Mouse (Mus musculus): ENCODE measurements around the gene Limch1. TPM values are rescaled to one million over a fixed set of nuclear protein-coding genes. Genes with fewer than 3 reads are reported as not detected.

The Limch1 gene
- polyA plus RNA-seq, 1 experiment from 2014 or later, result 41.5 TPM

DNA sequence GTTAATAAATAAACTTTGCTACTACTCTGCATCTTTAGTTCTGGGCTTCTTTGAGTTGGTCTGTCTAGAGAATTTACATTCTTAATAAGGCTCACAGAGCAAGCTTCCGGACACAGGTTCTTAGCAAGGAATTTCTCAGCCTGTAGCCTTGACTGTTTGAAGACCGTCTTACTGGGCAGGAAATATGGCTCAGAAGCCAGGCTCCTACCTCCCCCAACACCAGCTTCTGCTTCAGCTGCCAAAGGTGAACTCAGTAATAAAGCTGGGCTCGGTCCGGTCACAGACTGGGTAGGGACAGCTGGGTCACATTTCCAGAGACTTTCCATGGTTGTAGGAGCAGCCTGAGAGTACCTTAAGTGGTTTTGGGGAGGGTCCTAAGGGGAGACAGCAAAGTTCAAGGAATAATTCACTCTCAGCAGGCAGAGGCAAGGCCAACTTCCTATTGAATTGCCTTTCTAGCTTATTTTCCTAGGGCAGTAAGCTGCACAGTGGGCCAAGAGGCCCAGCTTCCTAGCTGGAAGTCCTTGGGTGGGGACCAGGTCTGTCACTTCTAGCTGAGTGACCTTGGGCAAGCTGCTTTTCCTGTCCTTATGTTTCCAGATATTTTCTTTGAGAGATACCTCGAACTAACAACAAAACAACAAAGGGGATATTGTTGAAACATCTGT lies 3.0 kb downstream of the Limch1 start:
- no peak for ATAC-seq (ENCODE audit: low FRiP score, low read depth)
- no peak overlapping the region for H3K4me3 ChIP-seq
- peaks cover 17% of the 10 kb centered on the region for H3K27me3 ChIP-seq
- H3K36me3 ChIP-seq, result no peaks in the 10 kb centered on the region
- peak overlapping the region; percentile 58 for H3K27ac ChIP-seq (replicated peaks)
- no peaks in the 10 kb centered on the region for H3K9me3 ChIP-seq
- 27% methylated on average over 5 of the region's 5 CpGs for WGBS
- H3K4me1 ChIP-seq, result peaks cover 39% of the 10 kb centered on the region
- H3K4me2 ChIP-seq (replicated peaks), result peak overlapping the region; percentile 74
- H3K9ac ChIP-seq (replicated peaks), result no peak overlapping the region; the same call in 1 of the 2 replicates

DNA sequence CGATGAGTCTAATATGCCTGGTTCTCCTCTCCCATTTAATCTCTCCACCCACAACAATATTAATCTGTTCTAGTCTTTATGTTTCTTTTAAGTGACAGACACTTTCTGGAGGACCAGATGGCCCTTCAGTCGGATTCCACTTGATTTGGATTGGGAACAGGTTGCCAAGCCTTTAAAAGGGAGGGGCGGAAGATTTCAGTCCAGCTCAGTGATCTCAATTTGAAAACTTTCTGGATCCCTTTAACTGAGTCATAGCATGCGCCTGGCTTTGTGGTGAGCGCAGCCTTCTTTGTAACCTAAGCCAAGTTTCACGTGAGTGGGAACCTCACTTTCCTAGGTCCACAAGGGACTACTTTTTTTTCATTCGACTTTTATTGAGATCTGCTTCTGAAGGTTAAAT lies 5.0 kb downstream of the Limch1 start:
- H3K36me3 ChIP-seq, result no peaks in the 10 kb centered on the region
- WGBS, result 66% methylated on average over 7 of the region's 7 CpGs
- H3K27ac ChIP-seq (replicated peaks), result no peak overlapping the region
- H3K4me2 ChIP-seq (replicated peaks), result no peak overlapping the region
- peaks cover 11% of the 10 kb centered on the region; the same call in 1 of the 2 replicates for H3K27me3 ChIP-seq
- no peaks in the 10 kb centered on the region for H3K9me3 ChIP-seq
- ATAC-seq (ENCODE audit: low FRiP score, low read depth), result no peak
- H3K4me1 ChIP-seq, result peaks cover 34% of the 10 kb centered on the region
- no peak overlapping the region for H3K9ac ChIP-seq (replicated peaks)
- no peak overlapping the region for H3K4me3 ChIP-seq

DNA sequence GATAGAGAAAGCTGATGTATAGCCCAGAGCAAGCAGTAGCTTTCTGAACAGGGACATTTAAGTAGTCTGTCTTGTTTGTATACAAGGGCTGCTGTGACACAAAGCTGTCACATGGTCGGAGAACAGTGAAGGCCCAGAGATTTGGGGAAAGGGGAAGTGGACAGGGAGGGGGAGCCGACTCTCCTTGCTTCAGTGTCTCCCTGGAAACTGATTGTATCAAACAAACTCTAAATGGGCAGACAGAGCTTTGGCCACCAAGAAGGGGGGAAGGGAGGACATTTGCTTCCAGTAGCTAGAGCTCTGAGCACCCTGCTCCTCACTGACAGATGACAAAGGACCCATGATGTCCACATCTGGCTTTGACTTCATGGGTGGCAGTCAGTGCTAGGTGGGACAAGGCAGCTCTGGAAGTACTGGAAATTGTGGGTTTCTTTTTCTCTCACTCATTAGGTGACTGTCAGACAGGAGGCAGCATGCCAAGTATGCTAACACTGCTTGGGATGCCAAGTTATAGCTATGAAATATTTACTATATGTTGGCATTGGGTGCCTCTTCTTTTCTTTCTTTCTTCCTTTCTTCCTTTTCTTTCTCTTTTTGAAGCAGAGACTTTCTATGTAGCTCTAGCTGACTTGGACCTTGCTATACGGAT lies 5.8 kb downstream of the Limch1 start:
- WGBS, result 41% methylated on average over 3 of the region's 3 CpGs
- ATAC-seq (ENCODE audit: low FRiP score, low read depth), result no peak
- peaks cover 31% of the 10 kb centered on the region for H3K4me1 ChIP-seq
- H3K9me3 ChIP-seq, result no peaks in the 10 kb centered on the region
- no peak overlapping the region for H3K4me2 ChIP-seq (replicated peaks)
- no peak overlapping the region for H3K9ac ChIP-seq (replicated peaks)
- H3K4me3 ChIP-seq, result no peak overlapping the region
- H3K27me3 ChIP-seq, result peaks cover 8% of the 10 kb centered on the region; the same call in 1 of the 2 replicates
- H3K27ac ChIP-seq (replicated peaks), result no peak overlapping the region
- H3K36me3 ChIP-seq, result no peaks in the 10 kb centered on the region

DNA sequence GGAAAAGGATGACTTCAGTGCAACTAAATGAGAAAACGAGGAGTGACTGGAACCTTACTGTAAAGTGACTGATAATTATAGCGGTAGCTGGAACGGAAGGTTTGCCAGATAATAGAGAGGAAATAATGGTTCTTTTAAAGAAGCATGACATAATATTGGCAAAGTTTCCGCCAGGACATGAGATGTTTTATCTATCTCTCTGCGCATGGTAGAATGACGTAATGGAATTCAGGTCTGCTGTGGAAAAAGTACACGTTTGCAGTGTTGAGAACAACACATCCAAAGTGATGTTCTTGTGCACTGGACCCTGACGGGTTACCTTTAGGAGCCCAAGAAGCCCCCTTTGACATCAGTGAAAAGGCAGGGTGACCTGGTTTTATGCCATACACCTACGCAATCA lies 8.0 kb downstream of the Limch1 start:
- 93% methylated on average over 9 of the region's 9 CpGs for WGBS

DNA sequence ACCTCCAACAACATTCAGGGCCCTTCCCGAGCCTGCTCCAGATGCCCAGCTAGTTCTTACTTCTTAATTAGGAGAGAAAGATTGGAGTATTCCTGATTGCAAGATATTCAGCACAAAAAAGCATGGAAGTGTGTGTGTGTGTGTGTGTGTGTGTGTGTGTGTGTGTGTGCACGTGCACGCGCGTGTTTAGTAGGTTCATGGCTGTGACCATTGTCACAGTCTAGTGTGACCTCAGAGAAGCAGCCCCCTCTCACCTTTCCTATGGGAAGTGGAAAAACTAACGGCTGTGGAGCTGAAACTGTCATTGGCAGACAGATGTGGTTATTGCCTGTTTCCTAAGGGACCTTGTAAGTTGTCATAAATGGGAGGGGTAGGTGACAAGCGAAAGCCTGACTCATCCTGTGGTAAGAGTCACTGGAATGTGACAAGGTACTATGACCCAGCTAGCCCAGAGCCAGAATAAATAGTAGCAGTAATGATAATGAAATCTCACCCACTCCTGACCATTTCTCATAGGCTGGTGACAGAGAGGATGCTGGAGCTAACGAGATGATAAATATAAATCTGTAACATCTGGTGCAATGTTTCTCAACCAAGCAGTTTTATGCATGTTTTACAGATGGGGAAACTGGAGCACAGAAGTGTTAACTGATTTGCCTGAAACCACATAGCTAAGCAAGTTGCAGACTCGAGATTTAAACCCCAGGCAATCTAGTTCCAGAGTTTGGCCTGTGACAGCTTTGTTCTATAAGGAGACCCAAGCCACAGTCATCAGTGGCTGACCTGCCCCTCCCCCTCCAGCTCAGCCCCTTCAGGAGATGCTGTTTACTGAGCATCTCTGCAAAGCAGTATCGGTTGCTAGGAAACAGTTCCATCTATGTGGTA lies 11.4 kb downstream of the Limch1 start:
- H3K9ac ChIP-seq (replicated peaks), result no peak overlapping the region
- 71% methylated on average over 10 of the region's 10 CpGs for WGBS
- H3K27ac ChIP-seq (replicated peaks), result no peak overlapping the region
- no peak overlapping the region for H3K4me3 ChIP-seq
- ATAC-seq (ENCODE audit: low FRiP score, low read depth), result peak; percentile 71
- H3K4me1 ChIP-seq, result peaks cover 15% of the 10 kb centered on the region
- no peaks in the 10 kb centered on the region for H3K9me3 ChIP-seq
- H3K27me3 ChIP-seq, result no peaks in the 10 kb centered on the region
- H3K4me2 ChIP-seq (replicated peaks), result no peak overlapping the region
- H3K36me3 ChIP-seq, result no peaks in the 10 kb centered on the region

More for the DNA sequence above, 8.0 kb downstream of the Limch1 start:
- peaks cover 27% of the 10 kb centered on the region for H3K4me1 ChIP-seq
- ATAC-seq (ENCODE audit: low FRiP score, low read depth), result no peak
- no peaks in the 10 kb centered on the region for H3K36me3 ChIP-seq
- H3K27ac ChIP-seq (replicated peaks), result no peak overlapping the region
- no peaks in the 10 kb centered on the region for H3K9me3 ChIP-seq
- H3K27me3 ChIP-seq, result no peaks in the 10 kb centered on the region
- H3K4me3 ChIP-seq, result no peak overlapping the region
- no peak overlapping the region for H3K9ac ChIP-seq (replicated peaks)
- no peak overlapping the region for H3K4me2 ChIP-seq (replicated peaks)

DNA sequence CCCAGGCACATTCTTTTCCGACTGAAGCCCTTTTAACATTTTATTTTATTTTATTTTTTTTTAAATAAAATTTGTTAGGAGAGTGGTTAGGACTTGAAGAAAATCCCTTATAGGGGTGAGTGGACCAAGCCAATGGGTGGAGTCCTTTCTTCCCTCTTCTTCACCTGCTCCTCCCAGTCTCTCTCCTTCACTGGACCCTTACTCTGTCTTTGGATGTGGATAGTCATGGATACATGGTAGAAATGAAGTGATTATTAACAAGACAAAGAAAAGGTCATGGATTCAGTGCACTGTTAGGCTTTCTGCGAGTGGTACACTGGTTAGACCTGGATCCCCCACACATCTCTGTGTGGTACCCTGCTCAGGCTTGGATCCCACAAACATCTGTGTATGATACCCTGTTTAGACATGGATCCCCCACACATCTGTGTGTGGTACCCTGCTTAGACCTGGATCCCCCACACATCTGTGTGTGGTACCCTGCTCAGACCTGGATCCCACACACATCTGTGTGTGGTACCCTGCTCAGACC lies 12.1 kb downstream of the Limch1 start:
- 54% methylated on average over 2 of the region's 2 CpGs for WGBS
- ATAC-seq (ENCODE audit: low FRiP score, low read depth), result peak; percentile 60
- Histone ChIP-seq H3K36me3 (no peaks in the 10 kb centered on the region), H3K9me3 (no peaks in the 10 kb centered on the region), H3K27me3 (no peaks in the 10 kb centered on the region), H3K4me2 (replicated peaks) (no peak overlapping the region), H3K9ac (replicated peaks) (no peak overlapping the region), H3K4me1 (peaks cover 15% of the 10 kb centered on the region), H3K27ac (replicated peaks) (no peak overlapping the region), H3K4me3 (no peak overlapping the region)

DNA sequence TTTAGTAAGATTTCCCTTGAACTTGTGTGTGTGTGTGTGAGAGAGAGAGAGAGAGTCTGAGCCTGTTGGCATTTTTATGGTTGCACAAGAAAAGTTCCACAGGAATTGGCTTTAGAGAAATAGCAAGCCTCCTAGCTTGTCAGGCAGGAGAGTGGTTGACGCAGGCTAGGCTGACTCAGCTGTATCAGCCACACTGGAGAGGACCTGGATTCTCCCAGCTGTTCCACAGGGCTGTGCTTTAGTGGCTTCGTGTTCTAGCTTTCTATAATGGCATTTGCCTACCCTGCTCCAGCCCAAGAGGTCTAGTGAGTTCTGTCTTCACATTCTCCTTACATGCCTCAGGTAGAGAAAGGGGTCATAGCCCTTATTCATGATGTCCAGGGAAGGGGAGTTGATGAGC lies 13.7 kb downstream of the Limch1 start:
- ATAC-seq (ENCODE audit: low FRiP score, low read depth), result no peak
- Histone ChIP-seq H3K4me3 (no peak overlapping the region), H3K27ac (replicated peaks) (no peak overlapping the region), H3K4me2 (replicated peaks) (no peak overlapping the region), H3K9ac (replicated peaks) (no peak overlapping the region), H3K4me1 (peaks cover 15% of the 10 kb centered on the region), H3K36me3 (no peaks in the 10 kb centered on the region), H3K27me3 (no peaks in the 10 kb centered on the region), H3K9me3 (no peaks in the 10 kb centered on the region)
- WGBS, result 84% methylated on average over 2 of the region's 2 CpGs

DNA sequence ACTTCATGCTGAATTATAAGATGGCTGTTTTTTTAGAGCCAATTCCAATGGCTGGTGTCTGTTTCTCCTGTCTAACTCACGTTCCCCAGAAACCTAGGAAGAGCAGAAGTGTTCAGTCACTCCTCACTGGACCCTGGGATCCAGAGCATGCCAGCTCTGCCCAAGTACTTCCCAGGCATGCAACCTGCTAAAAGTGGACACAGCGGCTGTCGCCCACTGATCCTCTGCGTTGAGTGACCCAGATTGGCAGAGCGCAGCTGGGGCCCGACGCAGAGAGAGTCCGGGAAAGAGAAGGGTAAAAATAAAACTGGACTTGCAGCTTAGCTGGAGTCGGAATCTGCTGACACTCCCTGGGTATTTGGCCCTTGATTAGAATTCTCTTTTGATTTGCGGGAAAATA lies 15.1 kb downstream of the Limch1 start:
- H3K27ac ChIP-seq (replicated peaks), result no peak overlapping the region
- WGBS, result 89% methylated on average over 10 of the region's 10 CpGs
- H3K9me3 ChIP-seq, result no peaks in the 10 kb centered on the region
- H3K36me3 ChIP-seq, result no peaks in the 10 kb centered on the region
- no peak overlapping the region for H3K4me2 ChIP-seq (replicated peaks)
- H3K27me3 ChIP-seq, result no peaks in the 10 kb centered on the region
- peaks cover 15% of the 10 kb centered on the region for H3K4me1 ChIP-seq
- no peak overlapping the region for H3K4me3 ChIP-seq
- no peak for ATAC-seq (ENCODE audit: low FRiP score, low read depth)
- no peak overlapping the region for H3K9ac ChIP-seq (replicated peaks)

DNA sequence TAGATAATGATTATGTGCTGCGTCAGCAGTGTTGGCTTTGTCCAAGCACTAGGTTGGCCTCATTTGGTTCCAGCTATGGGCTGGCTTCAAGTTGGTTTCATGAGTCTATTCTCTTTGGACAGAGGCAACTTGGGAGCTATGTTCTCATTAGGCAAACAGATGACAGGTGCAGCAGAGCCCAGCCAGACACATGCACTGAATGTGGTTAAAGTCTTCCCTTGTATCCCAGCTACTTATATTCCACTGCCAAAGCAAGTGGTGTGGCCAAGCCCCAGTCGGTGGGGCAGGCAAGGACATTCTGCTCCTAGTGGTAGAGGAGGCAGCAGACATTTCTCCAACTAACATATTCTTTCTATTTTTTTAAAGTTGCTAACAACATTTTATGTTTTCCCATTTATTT lies 16.4 kb downstream of the Limch1 start:
- WGBS, result 89% methylated on average over 2 of the region's 2 CpGs
- no peaks in the 10 kb centered on the region for H3K27me3 ChIP-seq
- H3K9me3 ChIP-seq, result no peaks in the 10 kb centered on the region
- H3K4me1 ChIP-seq, result peaks cover 9% of the 10 kb centered on the region
- no peak for ATAC-seq (ENCODE audit: low FRiP score, low read depth)
- H3K9ac ChIP-seq (replicated peaks), result no peak overlapping the region
- no peak overlapping the region for H3K4me2 ChIP-seq (replicated peaks)
- no peak overlapping the region for H3K27ac ChIP-seq (replicated peaks)
- H3K4me3 ChIP-seq, result no peak overlapping the region
- H3K36me3 ChIP-seq, result no peaks in the 10 kb centered on the region

DNA sequence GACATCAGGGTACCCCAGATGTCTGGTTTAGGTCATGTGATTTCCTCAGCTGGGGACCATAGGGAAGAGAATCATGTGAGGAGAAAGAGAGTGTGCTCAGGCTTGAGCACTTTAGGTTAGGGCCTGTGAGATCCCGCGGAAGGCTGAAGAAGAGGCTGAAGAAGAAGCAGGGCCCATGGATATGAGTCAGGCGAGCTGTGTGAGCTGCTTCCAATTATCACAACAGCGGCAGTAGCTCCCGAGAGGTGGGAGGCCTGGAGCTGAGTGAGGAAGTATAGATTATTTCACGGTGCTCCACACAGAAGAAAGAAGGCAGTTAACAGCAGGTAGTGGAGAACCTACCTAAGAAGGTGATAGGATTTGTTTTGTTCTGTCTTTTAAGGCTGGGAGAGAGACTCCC lies 18.5 kb downstream of the Limch1 start:
- Histone ChIP-seq H3K9me3 (no peaks in the 10 kb centered on the region), H3K4me2 (replicated peaks) (no peak overlapping the region), H3K4me3 (no peak overlapping the region), H3K27ac (replicated peaks) (no peak overlapping the region), H3K9ac (replicated peaks) (no peak overlapping the region), H3K36me3 (no peaks in the 10 kb centered on the region), H3K4me1 (no peaks in the 10 kb centered on the region), H3K27me3 (no peaks in the 10 kb centered on the region)
- WGBS, result 77% methylated on average over 6 of the region's 6 CpGs
- no peak for ATAC-seq (ENCODE audit: low FRiP score, low read depth)

DNA sequence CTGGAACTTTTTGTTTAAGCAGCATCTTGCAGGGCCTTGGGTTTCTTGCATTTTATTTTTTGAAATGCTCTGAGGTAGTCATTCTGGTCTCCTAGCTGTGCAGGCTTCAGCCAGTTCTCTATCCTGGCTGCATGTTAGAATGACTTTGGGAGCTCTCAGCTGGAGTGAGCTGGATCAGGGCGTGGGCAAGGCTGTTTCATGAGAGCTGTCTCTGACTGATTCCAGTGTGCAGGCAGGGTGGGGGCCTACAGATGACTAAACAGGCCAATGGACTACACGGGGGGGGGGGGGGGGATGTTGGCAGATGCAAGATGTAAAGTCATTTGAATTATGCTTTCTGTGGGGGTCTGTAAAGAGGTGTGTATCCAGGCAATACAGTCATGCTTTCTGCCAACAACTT lies 20.3 kb downstream of the Limch1 start:
- H3K4me2 ChIP-seq (replicated peaks), result no peak overlapping the region
- no peak overlapping the region for H3K27ac ChIP-seq (replicated peaks)
- no peaks in the 10 kb centered on the region for H3K27me3 ChIP-seq
- H3K9ac ChIP-seq (replicated peaks), result no peak overlapping the region
- no peak overlapping the region for H3K4me3 ChIP-seq
- no peak for ATAC-seq (ENCODE audit: low FRiP score, low read depth)
- no peaks in the 10 kb centered on the region for H3K9me3 ChIP-seq
- WGBS, result 69% methylated on average over 2 of the region's 2 CpGs
- H3K4me1 ChIP-seq, result no peaks in the 10 kb centered on the region
- H3K36me3 ChIP-seq, result no peaks in the 10 kb centered on the region

DNA sequence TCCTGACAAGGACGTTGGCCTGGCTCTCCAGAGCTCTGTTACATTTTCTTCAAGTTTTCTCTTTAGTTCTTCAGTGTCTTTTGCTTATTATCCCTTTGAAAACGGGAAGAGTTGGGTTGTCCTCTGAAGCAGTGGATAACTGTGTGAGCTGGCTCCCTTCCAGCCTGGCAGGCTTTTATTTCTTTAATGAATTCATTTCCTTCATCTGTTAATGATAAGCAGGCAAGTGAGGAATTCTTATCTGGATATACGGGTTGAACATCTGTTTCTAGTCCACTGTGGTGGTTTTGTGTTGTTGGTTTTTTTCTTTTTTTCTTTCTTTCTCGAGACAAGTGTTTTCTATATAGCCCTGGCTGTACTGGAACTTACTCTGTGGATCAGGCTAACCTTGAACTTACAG lies 22.4 kb downstream of the Limch1 start:
- no peak for ATAC-seq (ENCODE audit: low FRiP score, low read depth)

More for the DNA sequence above, 22.4 kb downstream of the Limch1 start:
- Histone ChIP-seq H3K27ac (replicated peaks) (no peak overlapping the region), H3K9me3 (no peaks in the 10 kb centered on the region), H3K27me3 (no peaks in the 10 kb centered on the region), H3K4me1 (peaks cover 12% of the 10 kb centered on the region; the same call in 1 of the 2 replicates), H3K4me3 (no peak overlapping the region), H3K4me2 (replicated peaks) (no peak overlapping the region), H3K36me3 (no peaks in the 10 kb centered on the region), H3K9ac (replicated peaks) (no peak overlapping the region)
- WGBS, result 43% methylated on average over 4 of the region's 4 CpGs
